Mouse (Mus musculus): ENCODE measurements at regions not wholly inside any gene's neighbourhood (a gene's known extent, or its start where the extent isn't known, plus 50 kb on each side); places are given as distances from the start of the nearest gene placed in this dataset.
"Not testable (repeated sequence)": the region's sequence is repeated elsewhere in the genome, so short reads cannot be mapped to it uniquely, and the experiment has no call there.

DNA sequence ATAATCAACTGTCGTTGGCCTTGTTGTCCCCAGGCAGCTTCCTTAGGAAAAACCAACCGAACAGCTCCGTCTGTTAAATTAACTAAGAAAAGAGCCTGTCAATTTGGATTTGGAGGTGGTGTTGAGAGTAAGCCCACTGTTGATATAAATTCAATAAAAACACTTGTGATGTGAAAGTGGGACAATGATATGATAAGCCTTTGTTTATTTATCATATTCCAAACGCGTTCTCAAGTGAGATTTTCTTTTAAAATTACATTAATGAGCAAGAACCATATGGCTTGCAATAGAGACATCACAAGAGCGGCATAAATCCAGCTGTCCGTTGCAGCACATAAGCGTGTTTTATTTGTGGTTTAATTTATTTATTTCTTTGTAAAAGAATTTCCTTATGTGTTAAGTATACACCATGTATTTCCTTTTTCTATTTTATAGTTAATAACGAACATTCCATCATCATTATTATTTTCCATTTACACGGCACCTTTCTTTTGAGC, 307.5 kb upstream of the Cwc22 start:
- WGBS, result 72% methylated on average over 10 of the region's 10 CpGs

GRCm38 (mm10) chr2:78246354-78246753, 300.2 kb upstream of the Cwc22 start:
- 34% methylated on average over 5 of the region's 5 CpGs for WGBS
- Histone ChIP-seq H3K9ac (no peak overlapping the region), H3K4me1 (no peaks in the 10 kb centered on the region), H3K36me3 (no peaks in the 10 kb centered on the region), H3K27ac (no peak overlapping the region), H3K4me2 (replicated peaks) (no peak overlapping the region), H3K27me3 (no peaks in the 10 kb centered on the region), H3K4me3 (no peak overlapping the region), H3K9me3 (no peaks in the 10 kb centered on the region)
- no peak for ATAC-seq (ENCODE audit: insufficient number of reproducible peaks, insufficient read depth, low FRiP score, low TSS enrichment)

More for the DNA sequence above, 307.5 kb upstream of the Cwc22 start:
- Histone ChIP-seq H3K36me3 (no peaks in the 10 kb centered on the region), H3K27me3 (no peaks in the 10 kb centered on the region), H3K27ac (no peak overlapping the region), H3K4me1 (no peaks in the 10 kb centered on the region), H3K4me3 (no peak overlapping the region), H3K4me2 (replicated peaks) (no peak overlapping the region), H3K9ac (no peak overlapping the region), H3K9me3 (no peaks in the 10 kb centered on the region)
- ATAC-seq (ENCODE audit: insufficient number of reproducible peaks, insufficient read depth, low FRiP score, low TSS enrichment), result no peak

- WGBS, result 74% methylated on average over 2 of the region's 2 CpGs
- H3K27me3 ChIP-seq, result no peaks in the 10 kb centered on the region
- no peaks in the 10 kb centered on the region for H3K4me1 ChIP-seq
- no peaks in the 10 kb centered on the region for H3K9me3 ChIP-seq
- H3K4me3 ChIP-seq, result no peak overlapping the region
- ATAC-seq (ENCODE audit: insufficient number of reproducible peaks, insufficient read depth, low FRiP score, low TSS enrichment), result no peak
- H3K27ac ChIP-seq, result no peak overlapping the region
- H3K9ac ChIP-seq, result no peak overlapping the region
- H3K36me3 ChIP-seq, result no peaks in the 10 kb centered on the region
- no peak overlapping the region for H3K4me2 ChIP-seq (replicated peaks)
Measured at GRCm38 (mm10) chr2:78240299-78240698, 294.1 kb upstream of the Cwc22 start.

DNA sequence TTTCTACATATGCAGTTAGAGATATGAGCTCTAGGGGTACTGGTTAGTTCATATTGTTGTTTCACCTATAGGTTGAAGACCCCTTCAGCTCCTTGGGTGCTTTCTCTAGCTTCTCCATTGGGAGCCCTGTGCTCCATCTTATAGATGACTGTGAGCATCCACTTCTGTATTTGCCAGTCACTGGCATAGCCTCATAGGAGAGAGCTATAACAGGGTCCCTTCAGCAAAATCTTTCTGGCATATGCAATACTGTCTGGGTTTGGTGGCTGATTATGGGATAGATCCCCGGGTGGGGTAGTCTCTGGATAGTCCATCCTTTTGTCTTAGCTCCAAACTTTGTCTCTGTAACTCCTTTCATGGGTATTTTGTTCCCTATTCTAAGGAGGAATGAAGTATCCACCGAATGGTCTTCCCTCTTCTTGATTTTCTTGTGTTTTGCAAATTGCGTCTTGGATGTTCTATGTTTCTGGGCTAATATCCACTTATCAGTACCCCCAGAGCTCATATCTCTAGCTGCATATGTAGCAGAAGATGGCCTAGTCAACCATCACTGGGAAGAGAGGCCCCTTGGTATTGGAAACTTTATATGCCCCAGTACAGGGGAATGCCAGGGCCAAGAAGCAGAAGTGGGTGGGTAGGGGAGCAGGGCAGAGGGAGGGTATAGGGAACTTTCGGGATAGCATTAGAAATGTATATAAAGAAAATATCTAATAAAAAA, 279.4 kb upstream of the Cwc22 start:
- H3K4me3 ChIP-seq; H3K36me3 ChIP-seq; H3K4me2 ChIP-seq (replicated peaks); H3K9me3 ChIP-seq; H3K27ac ChIP-seq; H3K4me1 ChIP-seq; ATAC-seq (ENCODE audit: insufficient number of reproducible peaks, insufficient read depth, low FRiP score, low TSS enrichment); H3K9ac ChIP-seq; H3K27me3 ChIP-seq: not testable (repeated sequence)
- WGBS, result 85% methylated on average over 4 of the region's 4 CpGs

GRCm38 (mm10) chr2:78214469-78214868, 268.3 kb upstream of the Cwc22 start:
- Histone ChIP-seq H3K9me3 (no peaks in the 10 kb centered on the region), H3K4me1 (no peaks in the 10 kb centered on the region), H3K27me3 (no peaks in the 10 kb centered on the region), H3K27ac (no peak overlapping the region), H3K9ac (no peak overlapping the region), H3K4me3 (no peak overlapping the region), H3K4me2 (replicated peaks) (no peak overlapping the region), H3K36me3 (no peaks in the 10 kb centered on the region)
- 55% methylated on average over 8 of the region's 8 CpGs for WGBS
- no peak for ATAC-seq (ENCODE audit: insufficient number of reproducible peaks, insufficient read depth, low FRiP score, low TSS enrichment)

DNA sequence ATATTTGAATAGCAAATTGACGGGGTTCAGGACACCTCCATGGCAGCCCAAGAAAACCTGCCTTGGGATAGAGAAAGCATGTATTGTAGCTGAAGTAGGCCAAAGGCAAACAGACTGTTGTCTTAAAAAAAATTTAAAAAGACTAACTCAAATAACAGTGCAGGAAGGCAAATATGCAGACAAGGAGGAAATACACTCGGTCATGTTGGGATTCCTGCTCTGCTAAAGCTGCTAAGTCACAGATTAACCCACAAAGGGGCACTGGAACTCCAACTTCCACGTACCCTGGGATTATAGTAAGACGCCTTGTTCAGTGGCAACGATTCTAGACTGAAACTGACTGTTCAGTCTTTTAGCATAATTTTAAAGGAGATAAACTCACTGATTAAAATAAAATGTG, 258.9 kb upstream of the Cwc22 start:
- H3K27ac ChIP-seq, result no peak overlapping the region
- no peaks in the 10 kb centered on the region for H3K27me3 ChIP-seq
- H3K9ac ChIP-seq, result no peak overlapping the region
- H3K4me1 ChIP-seq, result no peaks in the 10 kb centered on the region
- no peaks in the 10 kb centered on the region for H3K9me3 ChIP-seq
- no peak overlapping the region for H3K4me2 ChIP-seq (replicated peaks)
- WGBS, result 71% methylated on average over 5 of the region's 5 CpGs
- ATAC-seq (ENCODE audit: insufficient number of reproducible peaks, insufficient read depth, low FRiP score, low TSS enrichment), result no peak
- no peak overlapping the region for H3K4me3 ChIP-seq
- H3K36me3 ChIP-seq, result no peaks in the 10 kb centered on the region

- ATAC-seq (ENCODE audit: insufficient number of reproducible peaks, insufficient read depth, low FRiP score, low TSS enrichment), result no peak
- no peak overlapping the region for H3K27ac ChIP-seq
- WGBS, result 76% methylated on average over 4 of the region's 4 CpGs
Measured at GRCm38 (mm10) chr2:78196006-78196405, 249.8 kb upstream of the Cwc22 start.

DNA sequence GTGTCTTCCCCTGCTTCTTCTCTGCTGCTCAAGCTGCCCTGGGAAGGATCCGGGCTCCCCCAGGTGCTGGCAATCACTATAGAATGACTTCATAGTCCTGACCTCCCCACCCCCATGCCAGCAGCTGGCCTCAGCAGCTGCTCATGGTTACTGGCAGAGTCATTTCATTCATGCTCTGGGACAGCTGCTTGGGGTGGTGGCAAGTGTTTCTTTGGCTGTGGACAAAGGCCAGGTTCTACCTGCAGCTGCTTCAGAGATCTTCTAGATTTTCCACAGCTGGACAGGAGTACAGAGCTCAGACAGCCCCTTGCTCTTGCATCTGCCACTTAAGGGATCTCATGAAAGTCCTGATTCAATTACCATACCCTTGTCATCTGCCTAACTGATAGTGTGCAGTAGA, 243.4 kb upstream of the Cwc22 start:
- WGBS, result 10% methylated on average over 1 of the region's 1 CpGs
- peak; percentile 56; the same call in 1 of the 2 replicates for ATAC-seq (ENCODE audit: insufficient number of reproducible peaks, insufficient read depth, low FRiP score, low TSS enrichment)

More at GRCm38 (mm10) chr2:78196006-78196405, 249.8 kb upstream of the Cwc22 start:
- H3K36me3 ChIP-seq, result no peaks in the 10 kb centered on the region
- no peaks in the 10 kb centered on the region for H3K9me3 ChIP-seq
- H3K4me1 ChIP-seq, result no peaks in the 10 kb centered on the region
- no peaks in the 10 kb centered on the region for H3K27me3 ChIP-seq
- H3K4me3 ChIP-seq, result no peak overlapping the region
- H3K9ac ChIP-seq, result no peak overlapping the region
- H3K4me2 ChIP-seq (replicated peaks), result no peak overlapping the region

DNA sequence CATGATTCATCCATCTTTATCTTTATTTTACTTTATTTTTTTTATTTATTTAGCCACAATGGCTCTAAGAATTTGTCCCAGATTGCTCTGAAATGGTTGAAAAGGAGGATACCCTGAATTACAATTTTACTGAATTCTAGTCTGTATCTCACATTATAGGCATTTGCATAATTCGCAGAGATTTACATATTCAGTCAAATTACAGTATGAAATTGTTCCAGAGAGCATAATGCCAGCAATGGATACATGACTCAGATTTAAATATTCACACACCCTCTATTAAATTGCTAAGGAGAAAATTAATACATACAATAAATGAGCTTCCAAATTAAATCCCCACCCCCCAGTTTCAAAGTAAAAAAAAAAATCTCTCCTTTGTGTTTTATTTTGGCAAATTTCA, 238.8 kb upstream of the Cwc22 start:
- Histone ChIP-seq H3K36me3 (no peaks in the 10 kb centered on the region), H3K4me3 (no peak overlapping the region), H3K4me2 (replicated peaks) (no peak overlapping the region), H3K4me1 (peaks cover 4% of the 10 kb centered on the region; the same call in 1 of the 2 replicates), H3K9me3 (no peaks in the 10 kb centered on the region), H3K9ac (no peak overlapping the region), H3K27ac (no peak overlapping the region), H3K27me3 (peaks cover 3% of the 10 kb centered on the region; the same call in 1 of the 2 replicates)
- 83% methylated on average over 1 of the region's 1 CpGs for WGBS
- ATAC-seq (ENCODE audit: insufficient number of reproducible peaks, insufficient read depth, low FRiP score, low TSS enrichment), result no peak

More for the DNA sequence above, 243.4 kb upstream of the Cwc22 start:
- peaks cover 3% of the 10 kb centered on the region; the same call in 1 of the 2 replicates for H3K27me3 ChIP-seq
- H3K4me3 ChIP-seq, result no peak overlapping the region
- peaks cover 4% of the 10 kb centered on the region; the same call in 1 of the 2 replicates for H3K4me1 ChIP-seq
- H3K27ac ChIP-seq, result no peak overlapping the region
- no peaks in the 10 kb centered on the region for H3K9me3 ChIP-seq
- no peaks in the 10 kb centered on the region for H3K36me3 ChIP-seq
- H3K9ac ChIP-seq, result no peak overlapping the region
- no peak overlapping the region for H3K4me2 ChIP-seq (replicated peaks)

DNA sequence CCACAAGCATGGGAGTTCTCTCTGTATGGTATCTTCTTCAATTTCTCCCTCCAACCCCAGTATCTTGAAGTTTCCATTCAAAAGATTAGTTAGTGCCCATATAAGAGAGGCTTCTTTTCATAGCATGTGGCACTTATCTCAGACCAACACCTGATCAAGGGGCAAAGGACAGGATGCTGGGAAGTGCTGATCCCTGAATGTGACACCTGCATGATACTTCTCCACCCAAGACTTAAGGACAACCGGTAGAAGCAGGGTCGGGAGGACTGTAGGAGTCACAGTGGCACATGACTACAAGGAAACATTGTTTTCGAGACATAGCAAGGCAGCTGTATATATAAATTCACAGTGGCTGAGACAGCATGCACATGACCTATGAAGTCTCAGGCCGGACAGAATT, 227.6 kb upstream of the Cwc22 start:
- H3K4me3 ChIP-seq, result no peak overlapping the region
- 71% methylated on average over 4 of the region's 4 CpGs for WGBS
- H3K27ac ChIP-seq, result no peak overlapping the region
- H3K4me1 ChIP-seq, result no peaks in the 10 kb centered on the region
- no peak overlapping the region for H3K4me2 ChIP-seq (replicated peaks)
- H3K9me3 ChIP-seq, result no peaks in the 10 kb centered on the region
- no peaks in the 10 kb centered on the region for H3K27me3 ChIP-seq
- H3K9ac ChIP-seq, result no peak overlapping the region
- no peak for ATAC-seq (ENCODE audit: insufficient number of reproducible peaks, insufficient read depth, low FRiP score, low TSS enrichment)
- no peaks in the 10 kb centered on the region for H3K36me3 ChIP-seq

DNA sequence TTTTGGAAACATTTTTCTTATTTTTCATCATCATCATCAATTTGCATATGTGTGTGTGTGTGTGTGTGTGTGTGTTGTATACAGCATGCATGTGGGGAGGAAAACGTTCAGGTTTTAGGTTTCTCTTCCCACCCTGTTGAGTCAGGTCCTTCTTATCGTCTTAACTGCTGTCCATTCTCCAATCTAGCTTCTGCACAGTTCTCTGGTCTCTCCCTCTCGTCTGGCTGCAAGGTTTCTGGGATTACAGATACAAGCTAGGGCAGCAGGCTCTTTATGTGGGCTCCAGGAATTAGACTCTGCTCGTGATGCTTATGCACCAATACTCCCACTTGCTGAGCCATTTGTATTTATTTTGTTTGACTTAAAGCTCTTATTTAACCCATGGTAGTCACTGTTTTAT, 226.6 kb upstream of the Cwc22 start:
- no peak for ATAC-seq (ENCODE audit: insufficient number of reproducible peaks, insufficient read depth, low FRiP score, low TSS enrichment)
- Histone ChIP-seq H3K4me3 (no peak overlapping the region), H3K9ac (no peak overlapping the region), H3K27ac (no peak overlapping the region), H3K27me3 (no peaks in the 10 kb centered on the region), H3K9me3 (no peaks in the 10 kb centered on the region), H3K36me3 (no peaks in the 10 kb centered on the region), H3K4me2 (replicated peaks) (no peak overlapping the region), H3K4me1 (no peaks in the 10 kb centered on the region)
- 63% methylated on average over 4 of the region's 4 CpGs for WGBS

- no peak overlapping the region for H3K4me2 ChIP-seq (replicated peaks)
- H3K4me3 ChIP-seq, result no peak overlapping the region
- WGBS, result 84% methylated on average over 6 of the region's 6 CpGs
- H3K9me3 ChIP-seq, result no peaks in the 10 kb centered on the region
- H3K4me1 ChIP-seq, result no peaks in the 10 kb centered on the region
- H3K27ac ChIP-seq, result no peak overlapping the region
- H3K9ac ChIP-seq, result no peak overlapping the region
- H3K36me3 ChIP-seq, result no peaks in the 10 kb centered on the region
- no peak for ATAC-seq (ENCODE audit: insufficient number of reproducible peaks, insufficient read depth, low FRiP score, low TSS enrichment)
- no peaks in the 10 kb centered on the region for H3K27me3 ChIP-seq
Measured at GRCm38 (mm10) chr2:78170162-78170747, 224.1 kb upstream of the Cwc22 start.

All from embryonic facial prominence, embryonic 12.5 days (tissue).